Mouse (Mus musculus) forebrain, embryonic 12.5 days (tissue): ENCODE data around the gene Tbc1d14. TPM values are rescaled to one million over a fixed set of nuclear protein-coding genes. Genes with fewer than 3 reads are reported as not detected.

ENCODE experiments used
- ATAC-seq: fragments of 200-750 bp; cut with Nextera tagmentation; 2 replicates; pipeline ENCODE4 v1.8.0; 2017; ENCODE audit warnings: moderate TSS enrichment; ENCODE audit not compliant: low FRiP score
- H3K27ac ChIP-seq: fragments of 300-500 bp; sonication (generic); 2 replicates; pipeline ENCODE4 v1.5.1; 2016; ENCODE audit warnings: mild to moderate bottlenecking
- H3K27me3 ChIP-seq: fragments of 300-500 bp; sonication (generic); 2 replicates; pipeline ENCODE4 v1.6.1; 2016; ENCODE audit warnings: mild to moderate bottlenecking
- H3K36me3 ChIP-seq: fragments of 300-500 bp; sonication (generic); replicated peaks from 2 replicates; pipeline ENCODE4 v1.6.1; 2016; ENCODE audit warnings: mild to moderate bottlenecking
- H3K4me1 ChIP-seq: fragments of 300-500 bp; sonication (generic); 2 replicates; pipeline ENCODE4 v1.6.1; 2016
- H3K4me2 ChIP-seq: fragments of 300-500 bp; sonication (generic); 2 replicates; pipeline ENCODE4 v1.6.1; 2016; ENCODE audit warnings: mild to moderate bottlenecking, moderate library complexity
- H3K4me3 ChIP-seq: fragments of 300-500 bp; sonication (generic); replicated peaks from 2 replicates; pipeline ENCODE4 v1.5.1; 2016; ENCODE audit warnings: mild to moderate bottlenecking
- H3K9ac ChIP-seq: fragments of 300-500 bp; sonication (generic); 2 replicates; pipeline ENCODE4 v1.6.1; 2016; ENCODE audit warnings: mild to moderate bottlenecking
- H3K9me3 ChIP-seq: fragments of 300-500 bp; sonication (generic); 2 replicates; pipeline ENCODE4 v1.6.1; 2016
- WGBS: fragments of 180-500 bp; shearing (Covaris S2); methylation state at CpG from one replicate; pipeline ENCODE4 v1.1.7; 2016; 5-methylcytosine and 5-hydroxymethylcytosine counted together
- polyA plus RNA-seq: library from polyadenylated mRNA; unstranded; fragments of >200 nt; fragmentation: Nextera tagmentation; extraction: Ambion mirVana; gene quantifications from 2 replicates; pipeline ENCODE4 v1.2.1, GENCODE M21; 2016

The Tbc1d14 gene
- polyA plus RNA-seq, 1 experiment from 2014 or later, result 59.1 TPM

DNA sequence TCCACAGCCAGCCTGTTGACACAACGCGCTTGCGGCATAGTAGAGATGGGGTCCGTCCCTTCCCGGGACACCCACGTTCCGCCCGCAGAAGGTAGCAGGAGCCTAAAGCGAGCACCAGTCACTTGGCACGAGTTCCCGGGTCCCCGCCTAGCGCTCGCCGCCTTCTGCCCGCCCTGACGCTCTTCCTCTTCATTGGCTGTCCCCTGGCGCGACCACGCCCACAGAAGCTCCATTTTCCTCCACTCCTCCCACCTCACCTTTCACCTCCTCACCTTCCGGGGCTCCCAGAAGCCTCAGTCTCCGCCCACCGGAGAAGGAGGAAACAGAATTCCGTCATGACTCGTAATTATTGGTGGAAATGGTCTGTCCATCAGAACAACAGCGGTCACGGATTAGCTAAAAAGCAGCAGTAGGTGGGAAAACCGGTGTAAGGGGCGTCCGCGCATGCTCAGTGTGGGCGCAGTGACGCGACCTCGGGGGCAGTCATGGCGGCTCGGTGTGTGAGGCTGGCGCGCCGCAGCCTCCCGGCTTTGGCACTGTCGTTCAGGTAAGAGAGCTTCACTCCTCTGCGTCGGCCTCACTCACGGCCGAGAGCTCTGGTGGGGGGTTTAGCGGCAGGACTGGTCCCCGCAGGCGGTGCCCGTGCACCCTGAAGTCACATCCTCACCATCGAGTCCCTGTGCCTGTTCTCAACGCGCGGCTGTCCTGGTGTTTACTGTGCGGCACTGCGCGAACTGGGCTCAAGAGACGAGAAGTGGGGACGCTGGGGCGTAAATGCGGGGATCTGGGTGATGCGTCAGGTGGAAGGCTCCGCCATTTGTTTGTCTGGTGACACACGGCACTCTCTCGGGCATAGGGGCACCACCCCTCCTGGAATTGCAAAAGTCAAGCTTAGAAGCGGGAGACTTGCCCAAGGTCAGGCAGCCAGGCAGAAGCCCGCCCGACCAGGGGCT lies 128.1 kb downstream of the Tbc1d14 start, which contains the start of gene Grpel1:
Grpel1 (plus strand) TSS at position 290 of the 953 bp plus-strand sequence.
- peaks cover 22% of the 10 kb centered on the region for H3K27me3 ChIP-seq
- no peaks in the 10 kb centered on the region for H3K9me3 ChIP-seq
- peak within 1 kb of the TSS; percentile 80 for H3K9ac ChIP-seq
- H3K4me3 ChIP-seq, result peak within 1 kb of the TSS; percentile 95
- peaks cover 29% of the 10 kb centered on the region for H3K4me1 ChIP-seq
- under 1% methylated on average over 68 of the region's 68 CpGs for WGBS
- ATAC-seq, result peak; percentile 95
- H3K4me2 ChIP-seq, result peak within 1 kb of the TSS; percentile 99
- H3K27ac ChIP-seq, result peak within 1 kb of the TSS; percentile 65; the same call in 1 of the 2 replicates
- H3K36me3 ChIP-seq, result peaks cover 8% of the 10 kb centered on the region

DNA sequence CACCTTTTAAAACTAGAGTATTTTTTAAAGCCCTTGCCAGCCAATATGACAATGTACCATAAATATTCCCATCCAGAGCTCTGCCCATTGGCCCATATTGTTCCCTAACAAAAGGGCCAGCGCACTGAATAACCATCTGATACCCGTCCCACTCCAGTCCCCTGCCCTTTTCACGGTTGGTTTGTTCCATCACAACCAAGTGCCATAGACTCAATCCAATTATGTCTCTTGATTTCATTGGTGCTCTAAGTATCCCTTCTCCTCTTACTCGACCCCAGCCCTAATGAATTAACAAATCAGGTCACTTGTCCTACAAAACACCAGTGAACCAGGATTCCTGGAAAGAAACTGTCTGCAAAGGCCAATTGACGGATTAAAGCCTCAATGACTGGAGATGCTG lies 129.7 kb downstream of the Tbc1d14 start:
- Histone ChIP-seq H3K4me1 (peaks cover 29% of the 10 kb centered on the region), H3K27ac (no peak overlapping the region), H3K9ac (no peak overlapping the region), H3K9me3 (no peaks in the 10 kb centered on the region), H3K4me2 (no peak overlapping the region), H3K27me3 (peaks cover 28% of the 10 kb centered on the region), H3K4me3 (no peak overlapping the region), H3K36me3 (no peaks in the 10 kb centered on the region; the same call in 1 of the 2 replicates)
- WGBS, result 4% methylated on average over 5 of the region's 5 CpGs
- no peak for ATAC-seq

DNA sequence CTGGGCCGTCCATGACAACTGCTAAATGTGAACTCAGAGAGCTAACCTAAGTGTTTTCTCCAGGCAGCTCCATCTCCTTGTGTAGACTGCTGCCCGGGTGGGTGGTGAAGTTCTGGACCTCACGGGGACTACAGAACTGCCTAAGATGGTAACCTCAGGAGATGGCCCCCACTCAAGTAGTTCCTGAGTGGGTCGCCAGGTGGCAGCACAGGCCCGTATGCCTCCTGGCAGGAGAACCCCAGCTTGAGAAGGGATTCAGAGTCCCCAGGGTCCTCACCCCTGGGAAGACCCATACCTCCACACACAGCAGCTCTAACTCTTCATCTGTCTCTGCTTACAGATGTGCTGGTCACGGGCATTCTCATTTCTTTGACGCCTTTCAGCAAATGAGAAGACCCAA lies 130.3 kb downstream of the Tbc1d14 start:
- peaks cover 29% of the 10 kb centered on the region for H3K4me1 ChIP-seq
- H3K9ac ChIP-seq, result no peak overlapping the region
- peaks cover 29% of the 10 kb centered on the region for H3K27me3 ChIP-seq
- no peak overlapping the region for H3K4me3 ChIP-seq
- ATAC-seq, result no peak
- H3K27ac ChIP-seq, result no peak overlapping the region
- H3K36me3 ChIP-seq, result no peaks in the 10 kb centered on the region
- 15% methylated on average over 7 of the region's 7 CpGs for WGBS
- no peak overlapping the region for H3K4me2 ChIP-seq
- no peaks in the 10 kb centered on the region for H3K9me3 ChIP-seq

DNA sequence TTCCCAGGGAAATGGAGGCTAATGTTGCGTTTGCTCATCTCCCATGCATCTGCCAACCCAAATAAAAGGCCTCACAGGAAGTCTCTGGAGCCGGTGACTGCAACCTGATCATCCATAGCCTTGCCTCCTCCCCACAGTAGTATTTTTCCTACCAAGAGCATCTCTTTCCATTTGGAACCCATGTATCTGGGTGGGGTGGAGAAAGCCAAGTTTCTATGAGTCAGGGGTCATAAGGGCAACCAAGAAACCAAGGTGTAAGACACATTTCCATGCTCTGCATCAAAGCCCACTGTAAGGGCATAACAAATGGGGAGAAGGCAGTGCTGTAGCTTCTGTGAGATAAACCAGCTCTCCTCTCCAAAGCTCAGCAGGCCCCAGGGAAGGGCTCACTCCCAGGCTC lies 131.8 kb downstream of the Tbc1d14 start:
- Histone ChIP-seq H3K9ac (no peak overlapping the region), H3K4me1 (peaks cover 26% of the 10 kb centered on the region), H3K27me3 (peaks cover 35% of the 10 kb centered on the region), H3K36me3 (no peaks in the 10 kb centered on the region), H3K4me3 (no peak overlapping the region), H3K27ac (no peak overlapping the region), H3K4me2 (no peak overlapping the region), H3K9me3 (no peaks in the 10 kb centered on the region)
- ATAC-seq, result no peak
- WGBS, result 81% methylated on average over 2 of the region's 2 CpGs

DNA sequence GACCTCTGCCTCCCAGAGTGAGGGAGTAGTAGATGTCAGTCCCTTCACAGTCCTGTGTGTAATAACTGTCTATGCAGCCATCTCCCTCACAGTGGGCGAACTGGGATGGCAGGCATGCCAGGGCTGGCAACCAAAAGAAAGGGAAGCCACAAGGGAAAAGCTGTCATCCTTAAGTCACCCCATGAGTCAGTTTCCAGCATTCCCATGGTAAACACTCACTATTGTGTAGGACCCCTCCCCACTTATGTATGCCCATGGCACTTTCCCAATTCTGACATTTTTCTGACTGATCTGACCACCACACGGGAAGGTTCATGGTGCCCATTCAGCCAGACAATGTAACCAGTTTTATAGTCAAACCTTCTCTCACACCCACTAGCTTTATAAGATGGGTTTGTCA lies 132.4 kb downstream of the Tbc1d14 start:
- Histone ChIP-seq H3K4me3 (no peak overlapping the region), H3K4me2 (no peak overlapping the region), H3K27me3 (peaks cover 38% of the 10 kb centered on the region), H3K9me3 (no peaks in the 10 kb centered on the region), H3K9ac (no peak overlapping the region), H3K4me1 (peaks cover 20% of the 10 kb centered on the region), H3K27ac (no peak overlapping the region), H3K36me3 (no peaks in the 10 kb centered on the region)
- ATAC-seq, result no peak
- WGBS, result 87% methylated on average over 2 of the region's 2 CpGs

DNA sequence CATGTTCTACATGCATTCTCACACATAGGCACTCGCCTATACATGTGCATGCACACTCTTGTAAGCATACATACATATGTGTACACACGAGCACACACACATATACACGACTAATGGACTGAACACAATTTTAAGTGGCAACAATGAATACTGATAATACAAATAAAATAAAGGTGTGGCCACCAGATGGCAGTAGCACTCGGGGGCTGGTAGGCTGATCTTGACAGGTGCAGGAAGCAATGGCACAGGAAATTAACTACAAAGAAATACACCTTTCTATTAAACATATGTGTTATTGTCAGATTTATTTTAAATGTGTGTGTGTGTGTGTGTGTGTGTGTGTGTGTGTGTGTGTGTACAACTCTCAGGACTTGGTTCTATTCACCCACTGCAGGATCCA lies 134.2 kb downstream of the Tbc1d14 start:
- Histone ChIP-seq H3K9me3 (no peaks in the 10 kb centered on the region), H3K27me3 (peaks cover 43% of the 10 kb centered on the region), H3K9ac (no peak overlapping the region), H3K36me3 (no peaks in the 10 kb centered on the region), H3K4me2 (no peak overlapping the region), H3K27ac (no peak overlapping the region), H3K4me3 (no peak overlapping the region), H3K4me1 (peaks cover 10% of the 10 kb centered on the region)
- no peak for ATAC-seq
- WGBS, result 24% methylated on average over 4 of the region's 4 CpGs

DNA sequence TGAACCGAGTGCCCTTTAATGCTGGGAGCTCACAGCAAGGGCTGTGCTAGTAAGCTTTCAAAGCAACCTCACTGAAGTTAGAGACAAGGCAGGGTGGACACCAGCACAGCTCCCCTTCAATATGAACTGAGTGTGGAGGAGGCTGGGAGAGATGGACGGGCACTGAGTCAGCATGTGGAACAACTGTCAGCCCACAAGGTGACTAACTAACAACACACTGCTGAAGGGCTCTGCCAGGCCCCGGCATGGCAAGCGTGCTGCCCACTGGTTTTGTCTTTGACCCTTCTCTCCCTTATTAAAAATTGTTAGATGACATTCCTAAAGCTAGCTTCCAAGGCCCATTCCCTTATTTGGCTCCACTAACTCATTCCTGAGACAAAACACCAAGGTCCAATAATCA lies 135.4 kb downstream of the Tbc1d14 start:
- 87% methylated on average over 4 of the region's 4 CpGs for WGBS
- no peak overlapping the region for H3K27ac ChIP-seq
- H3K9me3 ChIP-seq, result no peaks in the 10 kb centered on the region
- H3K9ac ChIP-seq, result no peak overlapping the region
- H3K4me2 ChIP-seq, result no peak overlapping the region
- no peaks in the 10 kb centered on the region for H3K4me1 ChIP-seq
- H3K4me3 ChIP-seq, result no peak overlapping the region
- H3K36me3 ChIP-seq, result no peaks in the 10 kb centered on the region
- H3K27me3 ChIP-seq, result peaks cover 43% of the 10 kb centered on the region
- ATAC-seq, result no peak

DNA sequence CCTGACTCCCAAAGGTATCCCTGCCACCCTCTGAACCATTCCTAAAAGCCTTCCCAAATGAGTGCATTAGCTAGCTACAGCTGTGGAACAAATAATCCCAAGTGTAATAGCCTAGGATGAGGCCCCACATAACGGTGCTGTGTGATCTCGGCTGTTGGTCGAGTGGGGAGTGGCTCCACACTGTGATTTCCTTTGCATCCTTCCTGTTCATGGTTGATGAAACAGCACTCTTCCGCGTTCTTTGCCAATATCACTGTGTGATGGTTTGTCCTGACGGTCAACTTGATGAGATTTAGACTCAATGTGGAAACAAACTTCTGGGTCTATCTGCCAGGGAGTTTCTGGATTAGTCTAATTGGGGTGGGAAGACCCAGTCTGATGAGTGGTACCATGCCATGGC lies 140.3 kb downstream of the Tbc1d14 start:
- no peak for ATAC-seq
- Histone ChIP-seq H3K4me1 (no peaks in the 10 kb centered on the region; the same call in 1 of the 2 replicates), H3K4me3 (no peak overlapping the region), H3K36me3 (no peaks in the 10 kb centered on the region), H3K27ac (no peak overlapping the region), H3K4me2 (no peak overlapping the region), H3K27me3 (peaks cover 17% of the 10 kb centered on the region), H3K9ac (no peak overlapping the region), H3K9me3 (no peaks in the 10 kb centered on the region)
- whole genome bisulfite sequencing, result 86% methylated on average over 6 of the region's 6 CpGs

DNA sequence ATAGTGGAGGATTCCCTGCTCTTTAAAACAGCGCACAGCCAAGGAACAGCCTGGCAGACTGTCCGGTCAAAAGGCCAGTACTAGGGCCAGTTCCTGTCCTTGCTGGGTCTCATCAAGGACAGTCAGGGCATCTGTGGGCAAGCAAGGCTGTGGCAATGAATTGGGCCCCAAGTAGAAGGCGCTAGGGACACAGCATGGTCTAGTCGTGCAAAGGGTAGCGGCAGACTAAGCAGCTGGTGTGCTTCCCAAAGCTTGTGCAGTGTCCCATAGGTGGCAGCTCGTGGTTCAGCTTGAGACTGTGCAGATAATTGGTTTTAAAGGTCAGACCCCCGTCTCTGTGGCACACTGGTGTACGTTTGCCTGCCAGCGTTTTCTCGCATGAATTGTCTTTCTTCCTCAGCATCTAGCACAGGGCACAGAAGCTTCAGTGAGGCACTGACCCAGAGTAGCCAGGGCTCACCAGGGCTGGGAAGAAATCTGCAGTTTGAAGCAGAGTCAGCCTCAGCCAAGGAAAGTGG lies 141.1 kb downstream of the Tbc1d14 start:
- no peak overlapping the region for H3K4me2 ChIP-seq
- peaks cover 11% of the 10 kb centered on the region; the same call in 1 of the 2 replicates for H3K27me3 ChIP-seq
- no peaks in the 10 kb centered on the region for H3K36me3 ChIP-seq
- no peak overlapping the region for H3K9ac ChIP-seq
- H3K4me3 ChIP-seq, result no peak overlapping the region
- 64% methylated on average over 10 of the region's 10 CpGs for WGBS
- no peaks in the 10 kb centered on the region; the same call in 1 of the 2 replicates for H3K4me1 ChIP-seq
- no peak for ATAC-seq
- H3K9me3 ChIP-seq, result no peaks in the 10 kb centered on the region
- H3K27ac ChIP-seq, result no peak overlapping the region

DNA sequence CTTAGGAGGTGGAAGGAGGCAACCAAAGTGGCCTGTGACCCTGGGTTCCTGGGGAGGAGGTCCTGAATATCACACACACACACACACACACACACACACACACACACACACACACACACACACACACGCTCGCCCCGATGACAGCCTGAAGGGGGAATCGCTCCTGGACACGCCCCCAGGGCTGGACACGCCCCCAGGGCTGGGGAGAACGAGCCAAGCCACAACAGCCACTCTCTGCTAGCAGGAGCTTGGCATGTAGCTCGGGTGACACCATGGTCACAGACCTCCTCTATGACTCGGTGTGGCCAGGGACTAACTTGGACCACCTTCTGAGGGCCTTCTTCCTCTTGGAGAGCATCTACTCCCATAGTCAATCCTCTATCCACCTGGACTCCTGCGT lies 142.0 kb downstream of the Tbc1d14 start:
- H3K27ac ChIP-seq, result no peak overlapping the region
- ATAC-seq, result no peak
- H3K9ac ChIP-seq, result no peak overlapping the region
- no peaks in the 10 kb centered on the region; the same call in 1 of the 2 replicates for H3K4me1 ChIP-seq
- no peaks in the 10 kb centered on the region for H3K9me3 ChIP-seq
- H3K36me3 ChIP-seq, result no peaks in the 10 kb centered on the region
- WGBS, result 34% methylated on average over 6 of the region's 10 CpGs
- no peak overlapping the region for H3K4me2 ChIP-seq
- no peak overlapping the region for H3K4me3 ChIP-seq
- H3K27me3 ChIP-seq, result peaks cover 10% of the 10 kb centered on the region; the same call in 1 of the 2 replicates

DNA sequence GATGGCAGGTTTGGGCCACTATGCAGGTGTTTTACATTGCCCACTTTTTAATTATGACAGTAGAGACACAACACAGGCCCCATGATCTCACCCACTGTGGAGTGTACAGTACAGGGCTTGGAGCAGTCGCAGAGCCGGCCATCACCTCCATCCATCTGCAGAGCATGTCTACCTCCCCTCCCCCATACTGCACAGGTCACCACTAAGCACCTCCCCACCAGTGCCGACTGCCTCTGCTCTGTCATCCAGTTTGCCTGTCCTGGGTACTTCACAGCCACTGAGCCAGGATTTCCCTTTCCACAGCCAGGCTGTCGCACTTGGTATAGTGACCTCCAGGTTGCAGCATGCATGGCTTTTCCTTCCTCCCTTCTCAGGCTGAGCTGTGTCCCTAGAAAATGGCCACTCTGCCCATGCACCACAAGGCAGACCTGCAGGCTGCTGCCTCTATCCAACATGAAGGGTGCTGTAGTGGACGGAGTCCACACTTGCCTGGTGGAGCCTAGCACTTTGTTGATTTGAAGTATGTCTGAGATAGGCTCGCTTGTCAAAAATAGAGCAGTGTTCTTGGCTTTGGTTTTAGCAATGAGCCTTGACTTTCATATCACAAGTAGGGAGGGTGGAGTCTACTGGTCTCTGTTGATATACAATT lies 143.2 kb downstream of the Tbc1d14 start:
- no peaks in the 10 kb centered on the region for H3K9me3 ChIP-seq
- no peaks in the 10 kb centered on the region for H3K36me3 ChIP-seq
- no peak overlapping the region for H3K27ac ChIP-seq
- no peak for ATAC-seq
- no peak overlapping the region for H3K9ac ChIP-seq
- no peak overlapping the region for H3K4me3 ChIP-seq
- 0 out of 2 replicates have a peak, but pooled peaks cover 7% of the 10 kb centered on the region for H3K27me3 ChIP-seq
- H3K4me2 ChIP-seq, result no peak overlapping the region
- WGBS, result 82% methylated on average over 6 of the region's 6 CpGs
- no peaks in the 10 kb centered on the region; the same call in 1 of the 2 replicates for H3K4me1 ChIP-seq

DNA sequence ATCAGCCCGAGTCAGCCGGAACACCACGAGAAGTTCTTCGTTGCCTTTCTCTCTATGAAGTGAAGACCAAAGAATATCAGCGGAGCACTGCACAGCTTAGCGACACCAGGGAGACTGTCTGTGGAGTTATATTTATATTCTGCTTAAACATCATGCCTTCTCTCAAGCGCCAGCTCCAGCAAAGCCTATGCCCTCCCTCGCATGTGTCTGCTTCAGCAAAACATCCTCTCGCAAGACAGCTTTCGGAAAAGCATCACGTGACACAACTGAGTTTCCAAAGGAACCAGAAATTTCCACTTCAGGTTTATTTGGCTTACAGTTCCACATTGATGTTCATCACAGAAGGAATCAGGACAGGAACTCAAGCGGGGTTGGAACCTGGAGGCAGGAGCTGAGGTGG lies 145.2 kb downstream of the Tbc1d14 start:
- H3K4me3 ChIP-seq, result no peak overlapping the region
- no peaks in the 10 kb centered on the region for H3K9me3 ChIP-seq
- no peak overlapping the region for H3K9ac ChIP-seq
- H3K27me3 ChIP-seq, result peaks cover 9% of the 10 kb centered on the region; the same call in 1 of the 2 replicates
- 96% methylated on average over 12 of the region's 12 CpGs for whole genome bisulfite sequencing
- H3K4me1 ChIP-seq, result no peaks in the 10 kb centered on the region; the same call in 1 of the 2 replicates
- H3K4me2 ChIP-seq, result no peak overlapping the region
- no peak overlapping the region for H3K27ac ChIP-seq
- H3K36me3 ChIP-seq, result no peaks in the 10 kb centered on the region
- ATAC-seq, result no peak
